Mouse (Mus musculus) limb, embryonic 14.5 days (tissue): ENCODE results near the gene Cfb. TPM values are rescaled to one million over a fixed set of nuclear protein-coding genes. Genes with fewer than 3 reads are reported as not detected.

Experiments used
- ATAC-seq: fragments of 200-750 bp; cut with Nextera tagmentation; 2 replicates; pipeline ENCODE4 v1.8.0; 2017; ENCODE audit warnings: low read depth, moderate number of reproducible peaks, moderate TSS enrichment; ENCODE audit not compliant: low FRiP score
- DNase-seq: peaks from one replicate; pipeline ENCODE4 v3.0.0-alpha.2; 2015; ENCODE audit warnings: low spot score
- H3K27ac ChIP-seq: fragments of 300-500 bp; sonication (generic); replicated peaks from 2 replicates; pipeline ENCODE4 v1.5.1; 2014; ENCODE audit warnings: low read depth, mild to moderate bottlenecking, low read length, moderate library complexity, mixed read lengths
- H3K27me3 ChIP-seq: fragments of 300-500 bp; sonication (generic); 2 replicates; pipeline ENCODE4 v1.6.1; 2014; ENCODE audit warnings: low read length, mixed read lengths; ENCODE audit not compliant: control insufficient read depth, insufficient read depth
- H3K36me3 ChIP-seq: fragments of 300-500 bp; sonication (generic); 2 replicates; pipeline ENCODE4 v1.6.1; 2014; ENCODE audit warnings: mild to moderate bottlenecking, low read length, moderate library complexity, mixed read lengths; ENCODE audit not compliant: control insufficient read depth, insufficient read depth
- H3K4me1 ChIP-seq: fragments of 300-500 bp; sonication (generic); 2 replicates; pipeline ENCODE4 v1.6.1; 2014; ENCODE audit warnings: antibody characterized with exemption, low read length, mixed read lengths; ENCODE audit not compliant: control insufficient read depth, insufficient read depth
- H3K4me2 ChIP-seq: fragments of 300-500 bp; sonication (generic); replicated peaks from 2 replicates; pipeline ENCODE4 v1.6.1; 2014; ENCODE audit warnings: low read depth, mild to moderate bottlenecking, low read length, moderate library complexity; ENCODE audit not compliant: severe bottlenecking
- H3K4me3 ChIP-seq: fragments of 300-500 bp; sonication (generic); replicated peaks from 2 replicates; pipeline ENCODE4 v1.5.1; 2014; ENCODE audit warnings: low read length
- H3K9ac ChIP-seq: fragments of 300-500 bp; sonication (generic); 2 replicates; pipeline ENCODE4 v1.6.1; 2014; ENCODE audit warnings: mild to moderate bottlenecking, low read depth, low read length, moderate library complexity; ENCODE audit not compliant: severe bottlenecking
- H3K9me3 ChIP-seq: fragments of 300-500 bp; sonication (generic); 2 replicates; pipeline ENCODE4 v1.6.1; 2016; ENCODE audit warnings: low read length; ENCODE audit not compliant: control insufficient read depth
- POLR2A ChIP-seq: fragments of 200-500 bp; IDR thresholded peaks from 2 replicates; pipeline ENCODE4 v1.8.0; 2012; ENCODE audit warnings: inconsistent platforms, mild to moderate bottlenecking, moderate library complexity, borderline replicate concordance; ENCODE audit not compliant: insufficient read depth, insufficient read length; ENCODE audit errors: extremely low read depth
- WGBS: fragments of 180-500 bp; shearing (Covaris S2); extraction: QIAGEN DNeasy Blood & Tissue Kit; methylation state at CpG from one replicate; pipeline ENCODE4 v1.1.7; 2014; 5-methylcytosine and 5-hydroxymethylcytosine counted together
- polyA plus RNA-seq, 2 experiments: library from polyadenylated mRNA; depleted of rRNA in 1 of 2; stranded (reverse) in 1 of 2; unstranded in 1 of 2; fragments of >200 nt; fragmentation: Nextera tagmentation in 1 of 2; extraction: Ambion mirVana in 1 of 2; gene quantifications; 2 replicates each; pipeline versions ENCODE4 v1.2.1 to v1.2.3; 2012 to 2014

Cfb gene
- polyA plus RNA-seq, 2 experiments, result 0.88 to 1.6 TPM

- H3K9ac ChIP-seq, result no peak within 1 kb of the TSS
- WGBS, result 10% methylated on average over 15 of the region's 15 CpGs
- ATAC-seq, result no peak
Observed at GRCm38 (mm10) chr17:34881683-34882310, 19.5 kb upstream of the Cfb start, which contains the start of gene Gm20547. Gene Gm20547, minus strand, starts transcription at chr17:34882042.

GRCm38 (mm10) chr17:34881166-34881565, 18.8 kb upstream of the Cfb start:
- Histone ChIP-seq H3K4me3 (no peak overlapping the region), H3K27me3 (no peaks in the 10 kb centered on the region), H3K4me2 (no peak overlapping the region), H3K9me3 (no peaks in the 10 kb centered on the region), H3K9ac (no peak overlapping the region), H3K4me1 (peaks cover 6% of the 10 kb centered on the region; the same call in 1 of the 2 replicates), H3K27ac (no peak overlapping the region), H3K36me3 (no peaks in the 10 kb centered on the region)
- ATAC-seq (no peak), DNase-seq (no peak)
- TF ChIP-seq POLR2A, result no peak

More at GRCm38 (mm10) chr17:34881683-34882310, 19.5 kb upstream of the Cfb start, which contains the start of gene Gm20547:
- Histone ChIP-seq H3K9me3 (no peaks in the 10 kb centered on the region), H3K4me2 (no peak within 1 kb of the TSS), H3K4me3 (no peak within 1 kb of the TSS), H3K36me3 (no peaks in the 10 kb centered on the region), H3K4me1 (peaks cover 6% of the 10 kb centered on the region; the same call in 1 of the 2 replicates), H3K27ac (no peak within 1 kb of the TSS), H3K27me3 (no peaks in the 10 kb centered on the region)
- no peak for DNase-seq
- TF ChIP-seq POLR2A, result no peak

- no peak within 1 kb of the TSS for H3K27ac ChIP-seq
- H3K9ac ChIP-seq, result no peak within 1 kb of the TSS
- ATAC-seq, result no peak
- H3K4me3 ChIP-seq, result no peak within 1 kb of the TSS
- no peaks in the 10 kb centered on the region for H3K36me3 ChIP-seq
- no peaks in the 10 kb centered on the region for H3K9me3 ChIP-seq
- H3K27me3 ChIP-seq, result no peaks in the 10 kb centered on the region
- TF ChIP-seq POLR2A, result no peak
- no peak within 1 kb of the TSS for H3K4me2 ChIP-seq
- DNase-seq, result no peak
- WGBS, result 36% methylated on average over 11 of the region's 11 CpGs
- H3K4me1 ChIP-seq, result peaks cover 6% of the 10 kb centered on the region; the same call in 1 of the 2 replicates
Observed at GRCm38 (mm10) chr17:34879336-34879879, 17.1 kb upstream of the Cfb start, which contains the start of gene Zbtb12. Gene Zbtb12, plus strand, starts transcription at chr17:34879483.

- TF ChIP-seq POLR2A, result no peak
- no peak overlapping the region for H3K4me2 ChIP-seq
- WGBS, result 90% methylated on average over 6 of the region's 6 CpGs
Observed at GRCm38 (mm10) chr17:34874321-34874720, 12.0 kb upstream of the Cfb start.

GRCm38 (mm10) chr17:34865981-34866380, 3.7 kb upstream of the Cfb start:
- no peaks in the 10 kb centered on the region for H3K36me3 ChIP-seq
- no peak overlapping the region for H3K27ac ChIP-seq
- H3K9me3 ChIP-seq, result no peaks in the 10 kb centered on the region
- DNase-seq, result no peak
- no peaks in the 10 kb centered on the region for H3K27me3 ChIP-seq
- no peak overlapping the region for H3K9ac ChIP-seq
- ATAC-seq, result no peak
- no peak for TF ChIP-seq POLR2A
- no peaks in the 10 kb centered on the region for H3K4me1 ChIP-seq
- WGBS, result 50% methylated on average over 7 of the region's 7 CpGs
- H3K4me2 ChIP-seq, result no peak overlapping the region
- H3K4me3 ChIP-seq, result no peak overlapping the region

More at GRCm38 (mm10) chr17:34874321-34874720, 12.0 kb upstream of the Cfb start:
- Histone ChIP-seq H3K27ac (no peak overlapping the region), H3K27me3 (no peaks in the 10 kb centered on the region), H3K9ac (no peak overlapping the region), H3K9me3 (no peaks in the 10 kb centered on the region), H3K4me1 (no peaks in the 10 kb centered on the region; the same call in 1 of the 2 replicates), H3K36me3 (no peaks in the 10 kb centered on the region), H3K4me3 (no peak overlapping the region)
- DNase-seq, result no peak
- no peak for ATAC-seq
